Mouse (Mus musculus) heart, adult 2 months (tissue): ENCODE measurements around the gene Kntc1. TPM values are rescaled to one million over a fixed set of nuclear protein-coding genes. Genes with fewer than 3 reads are reported as not detected.

Experiments used
- DNase-seq, 2 experiments: peaks; one replicate each; pipeline ENCODE4 v3.0.0; 2021
- H3K27ac ChIP-seq: fragments of 200-600 bp; 2 replicates; pipeline ENCODE4 v1.8.1; 2022
- H3K27me3 ChIP-seq: fragments of 200-500 bp; 2 replicates; pipeline ENCODE4 v1.6.1; 2012; ENCODE audit warnings: mild to moderate bottlenecking, low read length, inconsistent platforms, mixed read lengths; ENCODE audit not compliant: control insufficient read depth, insufficient read depth
- H3K36me3 ChIP-seq: fragments of 200-500 bp; 2 replicates; pipeline ENCODE4 v1.6.1; 2012; ENCODE audit warnings: low read length, inconsistent platforms; ENCODE audit not compliant: control insufficient read depth, insufficient read depth
- H3K4me1 ChIP-seq: fragments of 200-500 bp; 2 replicates; pipeline ENCODE4 v1.6.1; 2011; ENCODE audit warnings: low read length; ENCODE audit not compliant: control insufficient read depth, insufficient read depth
- H3K4me3 ChIP-seq: fragments of 200-600 bp; 2 replicates; pipeline ENCODE4 v1.8.1; 2022
- H3K79me2 ChIP-seq: fragments of 200-500 bp; replicated peaks from 2 replicates; pipeline ENCODE4 v1.6.1; 2012; ENCODE audit warnings: mild to moderate bottlenecking, inconsistent platforms, low read length, moderate library complexity, mixed read lengths; ENCODE audit not compliant: control insufficient read depth, insufficient read depth
- H3K9ac ChIP-seq: fragments of 200-500 bp; 2 replicates; pipeline ENCODE4 v1.6.1; 2012; ENCODE audit warnings: low read depth, mild to moderate bottlenecking, control low read depth, inconsistent platforms, low read length, mixed read lengths
- CTCF ChIP-seq: fragments of 200-600 bp; IDR thresholded peaks from 2 replicates; pipeline ENCODE4 v1.8.1; 2022; ENCODE audit warnings: antibody characterized with exemption, mild to moderate bottlenecking, moderate library complexity
- EP300 ChIP-seq: fragments of 200-500 bp; IDR thresholded peaks from 2 replicates; pipeline ENCODE4 v1.6.1; 2011; ENCODE audit warnings: low read depth, low read length, control low read depth; ENCODE audit not compliant: insufficient read depth
- POLR2A ChIP-seq: fragments of 200-500 bp; IDR thresholded peaks from 2 replicates; pipeline ENCODE4 v1.6.1; 2011; ENCODE audit warnings: mild to moderate bottlenecking, low read depth, low read length, control low read depth; ENCODE audit not compliant: insufficient read depth
- WGBS: fragments of 180-500 bp; shearing (Covaris S2); methylation state at CpG from one replicate; pipeline ENCODE4 v1.1.7; 2018; 5-methylcytosine and 5-hydroxymethylcytosine counted together
- intact Hi-C: fragments of 180-260 bp; cut with DNase I; formaldehyde crosslinking; loops from one replicate; pipeline ENCODE4 v1.15.1; 2025
- polyA plus RNA-seq: library from polyadenylated mRNA; depleted of rRNA; stranded (reverse); fragments of >200 nt; gene quantifications from 2 replicates; pipeline ENCODE4 v1.2.3, GENCODE M21; 2012
- total RNA-seq, 2 experiments: library from RNA; stranded (reverse); gene quantifications; 2 replicates each; pipeline ENCODE4 v1.2.3; 2021

Kntc1 gene
- total and polyA plus RNA-seq, 3 experiments = 0.05 to 0.16 (median 0.14) TPM

- Histone ChIP-seq H3K36me3 (no peaks in the 10 kb centered on the region), H3K27ac (no peak overlapping the region), H3K27me3 (no peaks in the 10 kb centered on the region), H3K9ac (no peak overlapping the region), H3K4me3 (no peak overlapping the region), H3K79me2 (no peaks in the 10 kb centered on the region), H3K4me1 (no peaks in the 10 kb centered on the region)
- intact Hi-C loops = no loop called here
- DNase-seq = no peak
- 91% methylated on average over 4 of the region's 4 CpGs for WGBS
- TF ChIP-seq POLR2A = no peak
- no peak for TF ChIP-seq CTCF
- TF ChIP-seq EP300 = no peak
Measured at GRCm38 (mm10) chr5:123781864-123782263, 32.3 kb downstream of the Kntc1 start.

DNA sequence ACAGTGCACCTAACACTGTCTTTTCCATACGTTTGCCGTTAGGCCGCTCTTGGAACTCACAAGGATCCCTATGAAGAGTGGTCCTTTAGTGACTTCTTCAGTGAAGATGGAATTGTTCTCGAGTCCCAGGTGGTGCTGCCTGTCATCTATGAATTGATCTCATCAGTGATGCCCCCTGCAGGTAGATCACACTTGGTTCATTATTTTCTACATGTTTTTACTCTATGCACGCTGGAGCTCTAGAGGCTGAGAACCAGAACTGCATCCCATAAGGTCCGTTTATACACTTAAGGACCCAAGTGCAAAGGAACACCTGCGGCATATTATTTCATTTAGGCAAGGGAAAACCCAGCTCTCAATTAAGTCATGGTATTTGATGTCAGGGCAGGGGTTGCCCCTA lies 39.5 kb downstream of the Kntc1 start:
- H3K9ac ChIP-seq = no peak overlapping the region
- H3K4me1 ChIP-seq = no peaks in the 10 kb centered on the region
- no peak for DNase-seq
- no peaks in the 10 kb centered on the region for H3K27me3 ChIP-seq
- no peak overlapping the region for H3K4me3 ChIP-seq
- no peak overlapping the region for H3K27ac ChIP-seq
- WGBS = 93% methylated on average over 7 of the region's 7 CpGs
- TF ChIP-seq CTCF = 0 out of 2 replicates have a peak, but pooled peaks have one; percentile 2
- no peak for TF ChIP-seq EP300
- TF ChIP-seq POLR2A = no peak
- intact Hi-C loops = no loop called here
- H3K36me3 ChIP-seq = no peaks in the 10 kb centered on the region
- H3K79me2 ChIP-seq = no peaks in the 10 kb centered on the region

- no peaks in the 10 kb centered on the region for H3K27me3 ChIP-seq
- no peak for TF ChIP-seq EP300
- TF ChIP-seq POLR2A = no peak
- TF ChIP-seq CTCF = no peak
- H3K27ac ChIP-seq = no peak overlapping the region
- no peaks in the 10 kb centered on the region for H3K79me2 ChIP-seq
- no peak overlapping the region for H3K4me3 ChIP-seq
- H3K36me3 ChIP-seq = no peaks in the 10 kb centered on the region
- no peaks in the 10 kb centered on the region for H3K4me1 ChIP-seq
- DNase-seq = no peak
- WGBS = 87% methylated on average over 2 of the region's 2 CpGs
- H3K9ac ChIP-seq = no peak overlapping the region
- intact Hi-C loops = no loop called here
Measured at GRCm38 (mm10) chr5:123793081-123793480, 43.6 kb downstream of the Kntc1 start.

GRCm38 (mm10) chr5:123806334-123806733 lies 56.8 kb downstream of the Kntc1 start:
- intact Hi-C loops = no loop called here
- Histone ChIP-seq H3K4me1 (no peaks in the 10 kb centered on the region), H3K9ac (no peak overlapping the region), H3K27me3 (no peaks in the 10 kb centered on the region), H3K36me3 (no peaks in the 10 kb centered on the region), H3K4me3 (no peak overlapping the region), H3K27ac (no peak overlapping the region), H3K79me2 (no peaks in the 10 kb centered on the region)
- TF ChIP-seq POLR2A (no peak), EP300 (no peak), CTCF (no peak)
- DNase-seq = no peak
- 96% methylated on average over 11 of the region's 11 CpGs for WGBS

DNA sequence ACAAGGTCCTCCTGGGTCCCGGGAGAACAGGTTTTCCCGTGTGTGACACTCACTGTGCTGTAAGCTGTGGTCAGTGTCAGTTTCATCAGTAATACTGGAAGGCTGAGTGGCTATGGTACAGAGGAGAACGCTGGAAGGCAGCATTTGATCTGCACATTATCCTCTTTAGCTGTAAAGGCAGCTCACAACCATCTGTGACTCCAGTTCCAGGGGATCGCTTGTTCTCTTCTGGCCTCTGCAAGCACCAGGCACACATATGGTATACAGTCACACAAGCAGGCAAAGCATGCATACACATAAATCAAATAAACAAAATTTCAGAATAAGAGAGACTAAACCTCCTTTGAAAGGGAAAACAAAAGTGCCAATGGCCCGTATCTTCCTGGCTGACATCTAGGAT lies 59.0 kb downstream of the Kntc1 start:
- H3K27me3 ChIP-seq = no peaks in the 10 kb centered on the region
- no peaks in the 10 kb centered on the region for H3K79me2 ChIP-seq
- no peak overlapping the region for H3K27ac ChIP-seq
- H3K4me1 ChIP-seq = no peaks in the 10 kb centered on the region
- no peaks in the 10 kb centered on the region for H3K36me3 ChIP-seq
- 93% methylated on average over 5 of the region's 5 CpGs for WGBS
- H3K9ac ChIP-seq = no peak overlapping the region
- intact Hi-C loops = no loop called here
- no peak for DNase-seq
- H3K4me3 ChIP-seq = no peak overlapping the region
- TF ChIP-seq POLR2A (no peak), CTCF (no peak), EP300 (no peak)

- Histone ChIP-seq H3K4me3 (no peak overlapping the region), H3K9ac (no peak overlapping the region), H3K27ac (no peak overlapping the region), H3K36me3 (no peaks in the 10 kb centered on the region), H3K4me1 (no peaks in the 10 kb centered on the region), H3K27me3 (no peaks in the 10 kb centered on the region), H3K79me2 (no peaks in the 10 kb centered on the region)
- intact Hi-C loops = no loop called here
- WGBS = 91% methylated on average over 13 of the region's 13 CpGs
- TF ChIP-seq CTCF (no peak), EP300 (no peak), POLR2A (no peak)
- no peak for DNase-seq
Measured at GRCm38 (mm10) chr5:123809156-123809555, 59.6 kb downstream of the Kntc1 start.

GRCm38 (mm10) chr5:123816891-123817290 lies 67.4 kb downstream of the Kntc1 start:
- H3K27ac ChIP-seq = no peak overlapping the region
- TF ChIP-seq POLR2A = no peak
- TF ChIP-seq CTCF = no peak
- TF ChIP-seq EP300 = no peak
- no peak overlapping the region for H3K4me3 ChIP-seq
- no peaks in the 10 kb centered on the region for H3K4me1 ChIP-seq
- no peaks in the 10 kb centered on the region for H3K79me2 ChIP-seq
- no peaks in the 10 kb centered on the region for H3K36me3 ChIP-seq
- no peak for DNase-seq
- H3K9ac ChIP-seq = no peak overlapping the region
- 80% methylated on average over 7 of the region's 7 CpGs for WGBS
- intact Hi-C loops = no loop called here
- H3K27me3 ChIP-seq = no peaks in the 10 kb centered on the region
